Mouse (Mus musculus) midbrain, embryonic 13.5 days (tissue): ENCODE data around the gene Sgms1. TPM values are rescaled to one million over a fixed set of nuclear protein-coding genes. Genes with fewer than 3 reads are reported as not detected.
A peak's percentile ranks its signal among the peaks of the same experiment; 100 is the strongest.
"Not testable (repeated sequence)": the region's sequence is repeated elsewhere in the genome, so short reads cannot be mapped to it uniquely, and the experiment has no call there.

ENCODE experiments used
- ATAC-seq: fragments of 200-750 bp; cut with Nextera tagmentation; 2 replicates; pipeline ENCODE4 v1.8.0; 2017; ENCODE audit warnings: mild to moderate bottlenecking, moderate TSS enrichment, moderate library complexity
- H3K27ac ChIP-seq: fragments of 300-500 bp; sonication (generic); 2 replicates; pipeline ENCODE4 v1.5.1; 2015; ENCODE audit warnings: inconsistent platforms, mild to moderate bottlenecking, moderate library complexity
- H3K27me3 ChIP-seq: fragments of 300-500 bp; sonication (generic); 2 replicates; pipeline ENCODE4 v1.6.1; 2015; ENCODE audit warnings: mild to moderate bottlenecking, inconsistent platforms
- H3K36me3 ChIP-seq: fragments of 300-500 bp; sonication (generic); 2 replicates; pipeline ENCODE4 v1.6.1; 2015; ENCODE audit warnings: mild to moderate bottlenecking, inconsistent platforms
- H3K4me1 ChIP-seq: fragments of 300-500 bp; sonication (generic); replicated peaks from 2 replicates; pipeline ENCODE4 v1.6.1; 2015; ENCODE audit warnings: inconsistent platforms
- H3K4me2 ChIP-seq: fragments of 300-500 bp; sonication (generic); replicated peaks from 2 replicates; pipeline ENCODE4 v1.6.1; 2015; ENCODE audit warnings: moderate library complexity, mild to moderate bottlenecking, inconsistent platforms
- H3K4me3 ChIP-seq: fragments of 300-500 bp; sonication (generic); replicated peaks from 2 replicates; pipeline ENCODE4 v1.5.1; 2015; ENCODE audit warnings: mild to moderate bottlenecking, inconsistent platforms
- H3K9ac ChIP-seq: fragments of 300-500 bp; sonication (generic); replicated peaks from 2 replicates; pipeline ENCODE4 v1.6.1; 2015; ENCODE audit warnings: mild to moderate bottlenecking, inconsistent platforms
- H3K9me3 ChIP-seq: fragments of 300-500 bp; sonication (generic); 2 replicates; pipeline ENCODE4 v1.6.1; 2016; ENCODE audit warnings: mild to moderate bottlenecking, inconsistent platforms
- WGBS: fragments of 180-500 bp; shearing (Covaris S2); methylation state at CpG from one replicate; pipeline ENCODE4 v1.1.7; 2015; 5-methylcytosine and 5-hydroxymethylcytosine counted together
- polyA plus RNA-seq: library from polyadenylated mRNA; unstranded; fragments of >200 nt; fragmentation: Nextera tagmentation; extraction: Ambion mirVana; gene quantifications from 2 replicates; pipeline ENCODE4 v1.2.1, GENCODE M21; 2015

The Sgms1 gene
- polyA plus RNA-seq, 1 experiment from 2014 or later, result 12.7 TPM

DNA sequence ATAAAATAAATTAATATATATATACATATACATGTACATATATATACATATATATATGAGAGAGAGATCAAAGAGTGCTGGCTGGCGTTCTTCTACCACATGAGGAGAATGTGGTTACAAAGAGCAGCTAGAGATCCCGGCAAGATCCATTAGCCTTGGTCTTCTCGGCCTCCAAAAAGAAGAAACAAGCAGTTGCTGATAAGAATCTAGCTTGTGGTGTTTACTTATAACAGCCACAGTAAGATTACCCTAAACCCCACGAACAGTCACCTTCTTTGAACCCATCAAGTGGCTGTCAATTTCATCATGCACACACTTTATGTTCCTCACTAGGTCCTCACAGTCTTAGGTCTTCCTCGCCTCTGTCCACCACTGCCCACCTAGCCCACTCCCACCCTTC lies 240.8 kb downstream of the Sgms1 start:
- ATAC-seq, result no peak
- 86% methylated on average over 5 of the region's 5 CpGs for WGBS
- no peaks in the 10 kb centered on the region for H3K9me3 ChIP-seq
- no peak overlapping the region for H3K9ac ChIP-seq
- no peaks in the 10 kb centered on the region for H3K4me1 ChIP-seq
- no peak overlapping the region for H3K4me2 ChIP-seq
- H3K27me3 ChIP-seq, result no peaks in the 10 kb centered on the region
- no peak overlapping the region for H3K4me3 ChIP-seq
- no peak overlapping the region for H3K27ac ChIP-seq
- H3K36me3 ChIP-seq, result no peaks in the 10 kb centered on the region

DNA sequence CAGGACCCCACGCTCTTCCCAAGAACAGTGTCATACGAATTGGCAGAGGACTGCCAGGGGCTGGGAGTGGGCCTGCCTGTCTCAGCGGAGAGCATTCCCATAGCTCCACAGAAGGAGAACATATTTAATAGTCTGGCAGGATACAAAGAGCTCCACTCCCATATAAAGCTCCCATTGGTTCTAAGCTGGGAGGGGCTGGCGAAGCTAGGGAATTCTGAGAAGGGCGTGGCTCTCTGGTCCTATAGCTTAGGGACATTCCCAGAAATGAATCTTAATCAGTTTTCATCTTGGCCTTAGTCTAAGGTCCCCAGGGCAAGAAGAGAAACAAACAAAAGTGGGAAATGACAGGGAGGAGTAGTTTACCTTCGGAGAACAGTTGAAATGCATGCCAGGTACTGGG lies 247.1 kb downstream of the Sgms1 start:
- Histone ChIP-seq H3K9me3 (no peaks in the 10 kb centered on the region), H3K4me3 (no peak overlapping the region), H3K36me3 (no peaks in the 10 kb centered on the region), H3K4me2 (no peak overlapping the region), H3K4me1 (no peaks in the 10 kb centered on the region), H3K27ac (no peak overlapping the region), H3K9ac (no peak overlapping the region), H3K27me3 (no peaks in the 10 kb centered on the region)
- WGBS, result 85% methylated on average over 6 of the region's 6 CpGs
- no peak for ATAC-seq

DNA sequence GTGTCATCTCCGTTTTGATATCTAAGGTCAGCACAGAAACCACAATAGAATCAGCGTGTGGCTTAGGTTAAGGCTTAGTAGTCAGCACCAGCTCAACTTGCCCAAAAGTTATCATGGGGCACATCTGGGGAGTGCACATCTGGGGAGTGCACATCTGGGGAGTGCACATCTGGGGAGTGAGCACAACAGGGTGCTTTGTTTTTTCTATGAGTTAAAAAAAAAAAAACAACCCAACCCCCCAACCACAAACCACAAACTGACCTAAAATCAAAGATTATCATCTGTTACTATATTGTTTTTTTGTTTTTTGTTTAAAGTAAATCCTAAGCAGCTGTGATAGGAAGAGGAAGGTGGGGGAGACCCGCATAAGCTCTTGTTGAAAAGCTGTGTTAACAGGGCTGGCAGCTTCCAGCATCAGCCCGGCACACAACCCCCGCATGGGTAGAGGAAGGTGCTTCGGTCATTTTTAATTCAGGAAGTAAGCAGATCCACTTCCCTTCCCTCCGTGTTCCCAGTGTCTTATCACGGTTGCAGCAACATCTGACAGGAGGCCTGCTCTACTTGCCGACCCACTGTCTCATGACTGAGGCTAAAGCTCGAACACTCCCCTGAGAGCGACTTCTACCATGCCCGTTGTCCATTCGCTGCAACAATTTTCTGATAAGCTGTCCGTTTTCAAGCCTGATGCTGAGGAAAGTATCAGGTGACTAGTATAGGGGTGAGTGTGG lies 251.0 kb downstream of the Sgms1 start:
- whole genome bisulfite sequencing, result 87% methylated on average over 14 of the region's 14 CpGs
- Histone ChIP-seq H3K4me3 (no peak overlapping the region), H3K4me1 (peaks cover 5% of the 10 kb centered on the region), H3K27ac (no peak overlapping the region), H3K9ac (no peak overlapping the region), H3K9me3 (no peaks in the 10 kb centered on the region), H3K4me2 (no peak overlapping the region), H3K27me3 (no peaks in the 10 kb centered on the region), H3K36me3 (no peaks in the 10 kb centered on the region)
- no peak for ATAC-seq

DNA sequence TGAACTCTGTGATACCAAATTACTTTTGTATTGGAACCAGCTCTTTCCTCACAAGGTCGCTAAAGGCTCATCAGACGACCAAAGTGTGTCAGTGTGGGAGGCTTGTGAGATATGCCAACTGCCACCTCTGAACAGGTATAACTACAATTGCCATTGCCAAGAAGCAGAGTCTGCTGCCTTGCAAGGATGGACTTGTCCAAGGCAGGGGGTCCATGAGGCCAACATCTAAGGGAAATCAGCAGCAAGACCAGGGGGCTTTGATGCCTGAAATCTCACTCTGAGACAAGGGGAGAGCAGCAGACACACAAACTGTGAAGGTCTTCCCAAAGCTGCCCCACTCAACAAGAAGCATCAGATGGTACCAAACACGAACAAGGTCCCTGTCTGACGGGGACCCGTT lies 251.6 kb downstream of the Sgms1 start:
- Histone ChIP-seq H3K4me2 (no peak overlapping the region), H3K4me3 (no peak overlapping the region), H3K4me1 (peaks cover 5% of the 10 kb centered on the region), H3K27me3 (no peaks in the 10 kb centered on the region), H3K27ac (no peak overlapping the region), H3K9me3 (no peaks in the 10 kb centered on the region), H3K9ac (no peak overlapping the region), H3K36me3 (no peaks in the 10 kb centered on the region)
- ATAC-seq, result no peak
- WGBS, result 83% methylated on average over 5 of the region's 5 CpGs

DNA sequence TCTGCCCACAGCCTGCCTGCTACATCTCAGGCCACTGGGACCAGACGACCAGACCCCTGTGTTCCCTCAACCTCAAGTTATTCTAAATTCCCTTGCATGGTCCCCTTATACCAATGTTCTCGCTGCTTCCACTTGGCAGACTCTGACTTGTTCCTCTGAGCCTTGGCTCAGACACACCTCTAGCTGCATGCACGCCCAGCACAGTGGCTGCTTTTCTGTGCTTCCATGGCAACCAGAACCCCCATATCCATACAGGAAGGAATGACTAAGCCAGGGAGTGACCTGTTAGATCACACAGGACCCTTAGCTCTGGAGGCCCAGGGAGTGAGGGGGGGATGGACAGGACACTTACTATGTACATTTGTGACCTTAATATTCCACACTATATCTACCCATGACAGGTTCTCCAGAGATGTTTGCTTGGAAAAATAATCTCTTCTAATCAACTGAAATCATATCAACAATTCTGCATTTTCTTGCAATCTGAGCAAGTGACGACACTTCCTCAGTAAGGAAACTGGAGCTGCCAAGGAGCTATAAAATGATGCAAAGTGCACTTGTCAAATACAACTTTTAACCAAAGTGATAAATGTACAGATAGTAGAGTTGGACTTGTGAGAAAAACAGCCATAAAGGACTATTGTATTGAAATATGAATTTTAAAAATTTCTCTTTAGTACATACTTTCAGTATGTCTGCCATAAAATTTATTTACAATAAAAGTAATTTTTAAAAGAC lies 252.5 kb downstream of the Sgms1 start:
- Histone ChIP-seq H3K4me2 (no peak overlapping the region), H3K9ac (no peak overlapping the region), H3K4me3 (no peak overlapping the region), H3K36me3 (no peaks in the 10 kb centered on the region), H3K4me1 (peaks cover 5% of the 10 kb centered on the region), H3K27me3 (no peaks in the 10 kb centered on the region), H3K27ac (no peak overlapping the region), H3K9me3 (no peaks in the 10 kb centered on the region)
- peak; percentile 56; the same call in 1 of the 2 replicates for ATAC-seq
- 38% methylated on average over 4 of the region's 4 CpGs for WGBS

DNA sequence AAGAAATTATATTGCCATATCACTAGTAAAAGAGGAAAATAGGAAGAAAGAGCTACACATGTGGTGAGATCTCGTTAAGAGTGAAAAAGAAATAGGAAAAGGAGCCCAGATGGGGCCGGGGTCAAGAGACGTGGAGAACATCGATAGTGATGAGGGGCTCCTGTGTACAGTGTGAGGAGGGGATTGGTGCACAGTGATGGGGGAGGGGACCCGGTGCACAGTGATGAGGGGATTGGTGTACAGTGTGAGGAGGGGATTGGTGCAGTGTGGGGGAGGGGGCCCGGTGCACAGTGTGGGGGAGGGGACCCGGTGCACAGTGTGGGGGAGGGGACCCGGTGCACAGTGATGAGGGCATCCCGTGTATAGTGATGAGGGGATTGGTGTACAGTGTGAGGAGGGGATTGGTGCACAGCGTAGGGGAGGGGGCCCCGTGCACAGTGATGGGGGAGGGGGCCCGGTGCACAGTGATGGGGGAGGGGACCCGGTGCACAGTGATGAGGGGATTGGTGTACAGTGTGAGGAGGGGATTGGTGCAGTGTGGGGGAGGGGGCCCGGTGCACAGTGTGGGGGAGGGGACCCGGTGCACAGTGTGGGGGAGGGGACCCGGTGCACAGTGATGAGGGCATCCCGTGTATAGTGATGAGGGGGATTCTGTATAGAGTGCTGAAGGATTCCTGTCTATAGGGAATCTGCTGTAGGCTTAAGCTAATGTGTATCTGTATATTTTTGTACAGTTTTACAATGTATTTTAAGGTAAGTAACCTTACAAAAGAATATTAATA lies 257.6 kb downstream of the Sgms1 start:
- not testable (repeated sequence) for H3K4me1 ChIP-seq, H3K4me3 ChIP-seq, H3K4me2 ChIP-seq, H3K9ac ChIP-seq, H3K27me3 ChIP-seq, H3K27ac ChIP-seq, H3K36me3 ChIP-seq, H3K9me3 ChIP-seq
- 93% methylated on average over 16 of the region's 17 CpGs for WGBS
- peak; percentile 70 for ATAC-seq

DNA sequence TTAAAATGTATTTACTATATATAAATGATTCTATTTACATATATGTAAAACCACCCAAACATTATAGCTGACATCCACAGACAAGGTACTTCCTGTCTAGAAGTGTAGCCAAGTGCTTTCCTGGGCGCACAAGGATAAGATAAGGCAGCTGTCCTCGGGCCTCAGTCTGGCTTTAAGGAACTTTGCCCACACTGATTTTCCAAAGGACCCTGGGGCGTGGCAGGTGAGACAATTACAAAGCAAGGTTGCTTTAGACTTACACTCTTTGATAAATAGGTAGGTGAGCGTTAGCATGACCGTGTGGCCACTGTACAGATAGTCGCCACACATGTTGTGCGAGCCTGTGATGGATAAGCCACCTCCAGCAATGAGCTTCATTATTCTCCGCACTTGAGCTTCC lies 260.2 kb downstream of the Sgms1 start:
- no peak for ATAC-seq
- H3K4me2 ChIP-seq, result no peak overlapping the region
- H3K27ac ChIP-seq, result no peak overlapping the region
- peaks cover 3% of the 10 kb centered on the region; the same call in 1 of the 2 replicates for H3K36me3 ChIP-seq
- no peak overlapping the region for H3K4me3 ChIP-seq
- 95% methylated on average over 8 of the region's 8 CpGs for WGBS
- H3K9me3 ChIP-seq, result no peaks in the 10 kb centered on the region
- H3K27me3 ChIP-seq, result no peaks in the 10 kb centered on the region
- H3K9ac ChIP-seq, result no peak overlapping the region
- H3K4me1 ChIP-seq, result no peaks in the 10 kb centered on the region

DNA sequence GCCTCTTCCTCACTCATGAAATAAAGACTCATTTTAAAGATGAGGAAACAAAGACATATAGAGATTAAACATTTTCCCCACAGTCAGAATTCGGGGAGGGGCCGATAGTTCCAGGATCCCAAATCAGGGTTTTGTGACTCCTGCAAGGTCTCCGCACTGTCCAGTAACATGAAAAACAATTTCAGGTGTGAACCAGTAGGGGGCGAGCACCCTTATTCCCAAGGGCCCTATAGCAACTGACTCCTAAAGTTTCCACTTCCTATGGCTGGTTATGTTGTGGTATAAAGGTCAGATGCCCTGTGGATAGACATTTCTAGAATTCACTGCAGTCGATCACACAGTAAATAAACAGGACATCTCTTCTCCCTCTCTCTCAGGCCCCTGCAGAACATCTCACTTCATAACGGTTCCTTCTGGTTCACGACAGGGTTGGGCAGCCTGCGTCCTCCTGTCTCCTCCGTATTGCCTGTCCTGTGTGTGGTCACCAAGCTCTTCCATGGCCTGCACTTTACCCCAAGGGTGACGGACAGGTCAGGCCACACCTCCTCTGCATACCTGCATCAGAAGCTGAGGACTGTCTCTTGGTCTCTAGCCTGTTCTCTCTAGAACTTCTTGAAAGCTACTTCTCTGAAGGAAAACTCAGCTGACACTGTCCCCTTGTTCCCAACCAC lies 262.2 kb downstream of the Sgms1 start:
- H3K4me1 ChIP-seq, result no peaks in the 10 kb centered on the region
- no peak overlapping the region for H3K9ac ChIP-seq
- no peak overlapping the region for H3K4me3 ChIP-seq
- peaks cover 3% of the 10 kb centered on the region; the same call in 1 of the 2 replicates for H3K36me3 ChIP-seq
- H3K4me2 ChIP-seq, result no peak overlapping the region
- WGBS, result 78% methylated on average over 10 of the region's 10 CpGs
- H3K27me3 ChIP-seq, result no peaks in the 10 kb centered on the region
- H3K9me3 ChIP-seq, result no peaks in the 10 kb centered on the region
- ATAC-seq, result no peak
- no peak overlapping the region for H3K27ac ChIP-seq

DNA sequence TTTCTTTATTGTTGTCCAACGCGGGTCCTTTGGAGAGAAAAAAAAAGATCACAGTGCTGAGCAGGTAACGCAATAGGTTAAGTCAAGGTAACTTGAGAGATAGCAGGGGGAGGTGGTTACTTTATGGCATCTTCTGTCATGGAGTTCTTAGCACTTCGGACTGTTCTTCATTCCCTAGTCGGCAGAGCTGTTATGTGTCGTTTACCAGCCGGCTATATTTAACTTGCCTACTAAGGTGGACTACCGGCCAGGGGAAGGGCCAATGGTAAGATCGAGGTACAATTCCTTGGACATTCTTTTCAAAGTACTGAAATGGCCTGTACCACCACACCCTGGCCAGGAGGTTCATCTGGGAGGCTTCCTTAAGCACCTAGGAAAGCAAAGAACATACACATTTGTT lies 265.4 kb downstream of the Sgms1 start:
- ATAC-seq, result no peak
- H3K9ac ChIP-seq, result no peak overlapping the region
- no peak overlapping the region for H3K27ac ChIP-seq
- H3K4me2 ChIP-seq, result no peak overlapping the region
- no peaks in the 10 kb centered on the region for H3K4me1 ChIP-seq
- no peaks in the 10 kb centered on the region for H3K27me3 ChIP-seq
- no peak overlapping the region for H3K4me3 ChIP-seq
- H3K9me3 ChIP-seq, result no peaks in the 10 kb centered on the region
- H3K36me3 ChIP-seq, result peaks cover 3% of the 10 kb centered on the region; the same call in 1 of the 2 replicates
- WGBS, result 96% methylated on average over 9 of the region's 9 CpGs

DNA sequence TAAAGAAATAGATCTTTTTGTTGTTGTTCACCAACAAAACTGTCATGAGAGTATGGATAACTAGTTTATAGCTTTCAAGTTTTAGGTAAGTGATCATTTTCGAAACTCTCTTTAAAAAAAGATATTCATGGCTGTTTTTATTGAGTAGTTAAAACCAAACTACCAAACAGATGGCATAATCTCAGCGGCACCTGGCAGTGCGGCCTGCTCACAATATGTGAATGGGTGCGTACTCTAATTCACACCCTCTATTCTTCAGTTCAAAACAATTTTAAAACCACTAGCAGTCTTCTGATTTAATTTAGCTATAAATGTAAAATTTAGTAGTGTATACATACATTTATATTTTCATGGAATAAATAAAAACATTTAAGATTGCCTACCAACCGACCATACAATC lies 266.3 kb downstream of the Sgms1 start:
- ATAC-seq, result no peak
- Histone ChIP-seq H3K9me3 (no peaks in the 10 kb centered on the region), H3K27ac (no peak overlapping the region), H3K36me3 (peaks cover 3% of the 10 kb centered on the region; the same call in 1 of the 2 replicates), H3K9ac (no peak overlapping the region), H3K4me2 (no peak overlapping the region), H3K4me1 (no peaks in the 10 kb centered on the region), H3K4me3 (no peak overlapping the region), H3K27me3 (no peaks in the 10 kb centered on the region)
- WGBS, result 94% methylated on average over 5 of the region's 5 CpGs

DNA sequence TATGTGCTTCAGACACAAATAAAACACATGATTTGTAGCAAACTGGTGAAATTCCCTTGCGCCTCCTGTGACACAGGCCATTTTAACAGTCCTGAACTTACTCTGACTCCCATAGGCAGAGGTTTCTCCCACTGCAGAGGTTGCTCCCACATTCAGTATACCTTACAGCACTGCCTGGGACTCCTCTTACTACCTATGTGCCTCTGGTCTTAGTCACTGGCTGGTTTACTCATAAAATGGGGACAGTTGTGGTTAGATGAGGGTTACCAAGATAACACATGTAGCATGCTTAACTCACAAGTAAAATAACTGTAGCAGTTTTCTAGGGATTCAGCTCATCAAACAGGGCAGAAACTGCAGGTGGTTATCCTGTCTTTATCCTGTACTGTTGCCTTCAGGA lies 268.7 kb downstream of the Sgms1 start:
- H3K4me1 ChIP-seq, result no peaks in the 10 kb centered on the region
- H3K9me3 ChIP-seq, result no peaks in the 10 kb centered on the region
- 94% methylated on average over 1 of the region's 1 CpGs for WGBS
- peaks cover 3% of the 10 kb centered on the region; the same call in 1 of the 2 replicates for H3K36me3 ChIP-seq
- H3K4me2 ChIP-seq, result no peak overlapping the region
- no peak for ATAC-seq
- H3K27me3 ChIP-seq, result no peaks in the 10 kb centered on the region
- no peak overlapping the region for H3K9ac ChIP-seq
- H3K27ac ChIP-seq, result no peak overlapping the region
- H3K4me3 ChIP-seq, result no peak overlapping the region

DNA sequence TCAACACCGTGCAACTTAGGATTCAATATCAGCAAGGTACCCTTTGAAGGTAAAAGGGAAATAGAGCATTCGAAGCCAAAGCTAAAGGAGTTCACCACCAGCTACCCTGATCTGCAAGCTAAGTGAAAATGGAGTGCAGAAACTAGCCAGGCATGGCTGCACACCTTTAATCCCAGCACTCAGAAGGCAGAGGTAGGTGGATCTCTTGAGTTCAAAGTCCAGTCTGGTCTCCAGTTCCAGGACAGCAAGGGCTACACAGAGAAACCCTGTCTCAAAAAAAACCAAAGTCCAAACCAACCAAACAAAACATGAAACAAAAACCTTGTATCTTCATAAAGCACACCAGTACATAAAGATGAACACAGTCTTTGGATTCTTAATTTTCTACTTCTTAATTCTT lies 269.8 kb downstream of the Sgms1 start:
- H3K4me1 ChIP-seq, result no peaks in the 10 kb centered on the region
- H3K9ac ChIP-seq, result no peak overlapping the region
- no peak overlapping the region for H3K4me3 ChIP-seq
- H3K4me2 ChIP-seq, result no peak overlapping the region
- ATAC-seq, result no peak
- H3K36me3 ChIP-seq, result no peaks in the 10 kb centered on the region
- H3K27me3 ChIP-seq, result no peaks in the 10 kb centered on the region
- no peaks in the 10 kb centered on the region for H3K9me3 ChIP-seq
- 89% methylated on average over 2 of the region's 2 CpGs for WGBS
- no peak overlapping the region for H3K27ac ChIP-seq
